Mouse (Mus musculus): ENCODE results near the gene Gtf3c3. TPM values are rescaled to one million over a fixed set of nuclear protein-coding genes. Genes with fewer than 3 reads are reported as not detected.

The Gtf3c3 gene
- total RNA-seq, 2 experiments from 2014 or later: 31.4 to 34.1 TPM

DNA sequence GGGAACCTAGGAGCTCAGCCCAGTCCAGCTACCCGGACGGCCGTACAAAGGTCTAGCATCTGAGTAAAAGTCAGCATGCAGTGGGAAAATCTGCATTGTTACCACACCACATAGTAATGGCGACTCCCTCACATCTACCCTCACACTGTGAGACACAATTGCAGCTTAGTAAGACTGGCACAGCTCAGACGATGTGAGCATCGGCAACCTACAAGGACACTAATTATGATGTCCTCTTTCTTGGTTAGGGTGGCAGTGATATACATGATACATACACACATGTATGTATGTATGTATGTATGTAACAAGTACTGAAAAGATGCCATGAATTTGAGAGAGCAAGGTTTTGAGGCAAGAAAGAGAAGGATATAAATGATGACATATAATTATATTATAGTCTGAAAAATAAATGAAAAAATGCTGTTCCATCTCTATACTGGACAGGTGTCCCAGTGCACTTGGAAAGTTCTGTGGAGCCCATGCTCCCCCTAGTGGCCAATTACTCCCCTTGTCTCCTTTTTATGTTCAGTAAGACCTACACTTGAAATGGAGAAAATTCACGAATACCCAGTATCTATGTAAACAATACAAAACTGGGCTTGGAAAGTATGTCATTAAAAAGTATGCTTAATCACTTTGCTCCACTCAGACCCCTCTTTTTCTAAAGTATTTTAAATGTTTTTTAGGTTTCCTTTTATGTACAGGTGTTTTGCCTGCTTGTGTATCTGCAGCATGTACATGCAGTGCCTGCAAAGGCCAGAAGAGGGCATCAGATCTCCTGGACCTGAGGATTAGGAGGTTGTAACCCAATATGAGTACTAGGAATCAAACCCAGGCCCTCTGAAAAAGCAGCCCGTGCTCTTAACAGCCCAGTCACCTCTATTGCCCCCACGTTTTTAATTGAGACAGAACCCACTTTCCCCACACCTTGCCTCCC, 57.5 kb downstream of the Gtf3c3 start:
- Histone ChIP-seq H3K27ac (no peak overlapping the region), H3K4me3 (no peak overlapping the region)
- TF ChIP-seq CTCF (conservative IDR thresholded peaks at IDR 0.05): peak; percentile 86
- DNase-seq (ENCODE audit: low spot score in 2 of 2): peak; percentile 36 to 67

DNA sequence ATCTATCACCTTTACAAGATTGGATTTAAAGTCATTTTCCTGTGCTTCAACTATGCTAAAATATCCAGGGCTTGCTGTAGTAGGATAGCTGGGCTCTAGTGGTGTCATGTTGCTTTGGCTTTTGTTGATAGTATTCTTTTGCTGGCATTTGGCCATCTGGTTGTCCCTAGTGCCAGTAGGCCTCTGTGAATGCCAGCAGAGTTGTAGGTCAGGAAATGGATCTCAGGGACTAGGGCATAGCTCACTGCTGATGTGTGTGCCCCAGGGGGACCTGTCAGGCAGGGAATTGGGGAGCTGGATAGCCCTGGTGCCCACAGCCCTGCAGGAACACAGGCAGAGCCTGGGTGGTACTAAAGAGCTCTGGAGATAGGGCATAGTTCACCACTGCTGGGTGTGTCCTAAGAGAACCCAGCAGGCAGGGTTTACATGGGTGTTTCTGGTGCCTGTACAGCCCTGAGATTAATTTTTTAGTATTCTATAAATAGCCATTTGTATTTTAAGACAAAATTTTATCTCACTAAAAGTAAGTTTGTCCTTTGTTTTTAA, 61.2 kb downstream of the Gtf3c3 start:
- no peak overlapping the region for H3K4me3 ChIP-seq
- TF ChIP-seq CTCF (conservative IDR thresholded peaks at IDR 0.05): no peak
- H3K27ac ChIP-seq: no peak overlapping the region
- no peak for DNase-seq (ENCODE audit: low spot score in 2 of 2)

DNA sequence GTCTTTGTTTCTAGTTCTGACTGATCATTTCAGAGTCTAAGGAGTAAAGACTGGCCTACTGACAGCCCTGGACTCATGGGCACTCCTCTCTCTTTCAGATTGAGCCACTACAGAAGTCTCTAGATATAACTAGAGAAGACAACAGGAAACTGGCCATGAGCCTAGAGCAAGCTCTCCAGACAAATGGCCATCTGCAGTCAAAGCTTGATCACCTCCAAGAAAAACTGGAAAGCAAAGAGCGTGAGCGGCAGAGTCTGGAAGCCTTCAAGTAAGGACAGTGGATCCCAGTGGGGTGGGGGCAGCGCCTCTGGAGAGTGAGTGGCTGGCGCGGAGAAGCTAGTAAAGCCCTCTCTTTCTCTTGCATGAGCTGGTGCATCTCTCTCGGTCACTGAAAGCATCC, 82.2 kb downstream of the Gtf3c3 start:
- H3K27ac ChIP-seq: no peak overlapping the region
- no peak for DNase-seq (ENCODE audit: low spot score in 2 of 2)
- H3K4me3 ChIP-seq: no peak overlapping the region
- TF ChIP-seq CTCF (conservative IDR thresholded peaks at IDR 0.05): no peak

DNA sequence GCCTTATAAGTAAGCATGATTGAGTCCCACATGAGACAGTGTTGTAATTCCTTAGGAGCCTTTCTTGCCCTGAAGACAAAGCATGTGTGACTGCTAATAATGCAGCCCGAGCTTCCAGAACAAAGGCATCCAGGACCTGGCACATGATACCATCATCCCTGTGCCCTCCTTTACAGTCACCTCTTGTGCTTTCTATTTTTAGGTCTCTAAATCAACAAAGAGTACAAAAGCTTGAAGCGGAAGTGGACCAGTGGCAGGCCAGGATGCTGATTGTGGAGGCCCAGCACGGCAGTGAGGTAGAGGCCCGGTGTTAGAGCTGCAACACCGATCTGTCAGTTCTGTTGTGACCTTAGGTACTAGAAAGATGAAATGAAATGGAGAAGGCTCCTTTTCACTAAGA, 83.3 kb downstream of the Gtf3c3 start:
- Histone ChIP-seq H3K4me3 (no peak overlapping the region), H3K27ac (no peak overlapping the region)
- DNase-seq (ENCODE audit: low spot score in 2 of 2): no peak
- no peak for TF ChIP-seq CTCF (conservative IDR thresholded peaks at IDR 0.05)

DNA sequence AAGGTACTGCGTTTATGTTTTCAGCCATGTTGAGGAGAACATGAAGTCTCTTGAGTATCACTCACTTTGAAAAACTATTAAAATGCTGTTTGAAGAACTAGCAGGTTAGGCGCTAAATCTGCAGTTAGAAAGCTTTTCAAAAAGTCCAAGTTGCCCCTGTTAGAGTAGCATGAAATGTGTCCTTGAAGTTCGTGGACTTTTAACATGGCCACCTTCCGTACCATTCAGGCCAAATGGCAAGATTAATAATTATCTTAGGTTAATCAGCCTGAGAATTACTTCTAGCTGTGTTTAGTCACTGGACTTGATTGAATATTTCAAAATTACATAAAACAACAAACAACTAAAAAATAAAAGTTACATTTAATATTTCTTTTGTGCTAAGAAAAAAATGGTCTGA, 84.0 kb downstream of the Gtf3c3 start:
- H3K27ac ChIP-seq: no peak overlapping the region
- DNase-seq (ENCODE audit: low spot score in 2 of 2): no peak
- H3K4me3 ChIP-seq: no peak overlapping the region
- no peak for TF ChIP-seq CTCF (conservative IDR thresholded peaks at IDR 0.05)

Other genes with a start within 250 kb of the Gtf3c3 start
- 10 to 100 TPM; 22.2 to 26.5 TPM for gene Hecw2, start 243.8 kb downstream of the Gtf3c3 start, total RNA-seq (2021)
- under 1 TPM; 0.20 to 0.22 TPM for gene Ccdc150, start 188.3 kb downstream of the Gtf3c3 start, total RNA-seq (2021)
- 10 to 100 TPM; 17.6 to 21.4 TPM for gene Pgap1, start 118.7 kb upstream of the Gtf3c3 start, total RNA-seq (2021)

Data from layer of hippocampus, adult 2 months (tissue).